Mouse (Mus musculus): ENCODE measurements around the gene Smim10l2a. TPM values are rescaled to one million over a fixed set of nuclear protein-coding genes. Genes with fewer than 3 reads are reported as not detected.

Smim10l2a gene
- polyA plus RNA-seq, 1 experiment from 2014 or later, result 2.1 TPM

GRCm38 (mm10) chrX:56380852-56381251, 6.5 kb downstream of the Smim10l2a start:
- Histone ChIP-seq H3K36me3 (ENCODE audit: control insufficient read depth, insufficient read depth, low read length) (no peaks in the 10 kb centered on the region), H3K9me3 (ENCODE audit: control insufficient read depth, low read length) (no peaks in the 10 kb centered on the region), H3K27ac (replicated peaks) (no peak overlapping the region), H3K4me2 (replicated peaks; ENCODE audit: low read depth) (no peak overlapping the region), H3K27me3 (ENCODE audit: control insufficient read depth, insufficient read depth, low read length) (no peaks in the 10 kb centered on the region), H3K4me3 (ENCODE audit: low read depth, low read length) (no peak overlapping the region), H3K4me1 (replicated peaks; ENCODE audit: control insufficient read depth, insufficient read depth) (no peaks in the 10 kb centered on the region), H3K9ac (ENCODE audit: low read length) (no peak overlapping the region)
- no peak for DNase-seq (ENCODE audit: low spot score)
- ATAC-seq (ENCODE audit: low FRiP score, low TSS enrichment), result no peak
- 69% methylated on average over 2 of the region's 2 CpGs for WGBS
- TF ChIP-seq EP300 (optimal IDR thresholded peaks at IDR 0.05) (no peak), CTCF (IDR thresholded peaks at IDR 0.05; ENCODE audit: low read depth) (no peak)

DNA sequence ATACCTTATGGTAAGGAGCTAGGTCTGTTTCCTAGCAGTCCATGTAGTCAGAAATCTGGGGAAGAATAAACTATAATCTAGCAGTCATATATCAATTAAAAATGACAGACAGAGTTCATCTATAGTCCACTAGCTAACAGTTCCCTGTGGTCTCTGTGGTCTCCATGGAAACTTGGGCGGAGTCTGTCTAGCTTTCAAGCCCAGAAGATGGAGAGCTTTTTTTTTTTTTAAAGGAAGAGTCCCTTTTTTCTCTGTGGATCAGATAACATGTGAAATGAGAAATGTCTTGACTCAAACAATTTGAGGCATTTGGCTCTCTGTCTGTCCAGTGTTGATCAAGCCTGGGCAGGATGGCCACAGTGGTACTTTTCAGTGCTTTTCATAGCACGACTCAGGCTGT, 9.8 kb downstream of the Smim10l2a start:
- no peak overlapping the region for H3K9ac ChIP-seq (ENCODE audit: low read length)
- ATAC-seq (ENCODE audit: low FRiP score, low TSS enrichment) (no peak), DNase-seq (ENCODE audit: low spot score) (no peak)
- H3K4me2 ChIP-seq (replicated peaks; ENCODE audit: low read depth), result no peak overlapping the region
- TF ChIP-seq EP300 (optimal IDR thresholded peaks at IDR 0.05) (no peak), CTCF (IDR thresholded peaks at IDR 0.05; ENCODE audit: low read depth) (no peak)
- H3K27me3 ChIP-seq (ENCODE audit: control insufficient read depth, insufficient read depth, low read length), result no peaks in the 10 kb centered on the region
- H3K4me1 ChIP-seq (replicated peaks; ENCODE audit: control insufficient read depth, insufficient read depth), result no peaks in the 10 kb centered on the region
- no peak overlapping the region for H3K4me3 ChIP-seq (ENCODE audit: low read depth, low read length)
- H3K36me3 ChIP-seq (ENCODE audit: control insufficient read depth, insufficient read depth, low read length), result no peaks in the 10 kb centered on the region
- no peaks in the 10 kb centered on the region for H3K9me3 ChIP-seq (ENCODE audit: control insufficient read depth, low read length)
- no peak overlapping the region for H3K27ac ChIP-seq (replicated peaks)
- WGBS, result 81% methylated on average over 2 of the region's 2 CpGs

DNA sequence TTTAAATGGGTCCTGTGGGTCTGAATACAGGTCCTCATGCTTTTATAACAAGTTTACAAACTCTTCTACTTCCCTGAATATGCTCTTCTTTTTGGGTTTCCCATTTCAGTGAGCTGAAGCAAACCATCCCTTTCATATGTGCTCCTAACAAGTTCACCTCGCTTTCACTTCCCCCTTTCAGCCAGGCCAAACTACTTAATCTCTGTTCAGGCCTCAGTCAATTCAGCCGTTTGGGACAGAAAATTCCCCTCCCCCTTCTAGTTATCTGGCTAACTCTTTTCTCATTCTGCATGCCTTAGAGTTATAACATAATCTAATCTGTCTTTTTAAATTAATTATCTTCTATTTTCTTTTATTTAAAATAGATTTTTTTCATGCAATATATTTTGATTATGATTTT, 30.3 kb downstream of the Smim10l2a start:
- Histone ChIP-seq H3K4me3 (ENCODE audit: low read depth, low read length) (no peak overlapping the region), H3K4me2 (replicated peaks; ENCODE audit: low read depth) (no peak overlapping the region), H3K9me3 (ENCODE audit: control insufficient read depth, low read length) (no peaks in the 10 kb centered on the region), H3K4me1 (replicated peaks; ENCODE audit: control insufficient read depth, insufficient read depth) (no peaks in the 10 kb centered on the region), H3K36me3 (ENCODE audit: control insufficient read depth, insufficient read depth, low read length) (no peaks in the 10 kb centered on the region), H3K27me3 (ENCODE audit: control insufficient read depth, insufficient read depth, low read length) (no peaks in the 10 kb centered on the region), H3K9ac (ENCODE audit: low read length) (no peak overlapping the region), H3K27ac (replicated peaks) (no peak overlapping the region)
- TF ChIP-seq EP300 (optimal IDR thresholded peaks at IDR 0.05), result no peak
- TF ChIP-seq CTCF (IDR thresholded peaks at IDR 0.05; ENCODE audit: low read depth), result no peak
- WGBS, result 34% methylated on average over 2 of the region's 2 CpGs
- DNase-seq (ENCODE audit: low spot score) (no peak), ATAC-seq (ENCODE audit: low FRiP score, low TSS enrichment) (no peak)

DNA sequence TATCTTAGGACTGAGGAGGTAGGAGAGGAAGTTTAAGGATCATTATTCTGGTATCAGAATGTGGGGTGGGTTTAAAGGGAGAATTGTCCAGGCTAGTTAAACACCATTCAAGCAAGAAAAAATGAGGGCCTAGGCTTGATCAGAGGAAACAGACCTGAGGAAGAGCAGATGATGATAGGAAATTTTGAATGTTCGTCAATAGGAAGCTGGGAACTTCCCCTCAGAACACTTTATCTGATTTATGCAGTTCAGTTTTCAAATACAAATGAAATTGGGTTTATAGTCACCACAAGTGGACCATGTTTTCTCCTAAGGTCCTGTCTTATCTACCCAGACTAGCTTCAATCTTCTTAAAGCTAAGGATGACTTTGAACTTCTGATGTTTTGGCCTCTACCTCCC, 31.1 kb downstream of the Smim10l2a start:
- Histone ChIP-seq H3K9me3 (ENCODE audit: control insufficient read depth, low read length) (no peaks in the 10 kb centered on the region), H3K27me3 (ENCODE audit: control insufficient read depth, insufficient read depth, low read length) (no peaks in the 10 kb centered on the region), H3K4me2 (replicated peaks; ENCODE audit: low read depth) (no peak overlapping the region), H3K27ac (replicated peaks) (no peak overlapping the region), H3K9ac (ENCODE audit: low read length) (no peak overlapping the region), H3K36me3 (ENCODE audit: control insufficient read depth, insufficient read depth, low read length) (no peaks in the 10 kb centered on the region), H3K4me1 (replicated peaks; ENCODE audit: control insufficient read depth, insufficient read depth) (no peaks in the 10 kb centered on the region), H3K4me3 (ENCODE audit: low read depth, low read length) (no peak overlapping the region)
- WGBS, result 67% methylated on average over 1 of the region's 1 CpGs
- TF ChIP-seq CTCF (IDR thresholded peaks at IDR 0.05; ENCODE audit: low read depth), result no peak
- TF ChIP-seq EP300 (optimal IDR thresholded peaks at IDR 0.05), result no peak
- ATAC-seq (ENCODE audit: low FRiP score, low TSS enrichment) (no peak), DNase-seq (ENCODE audit: low spot score) (no peak)

GRCm38 (mm10) chrX:56406128-56406527, 31.7 kb downstream of the Smim10l2a start:
- H3K4me1 ChIP-seq (replicated peaks; ENCODE audit: control insufficient read depth, insufficient read depth), result no peaks in the 10 kb centered on the region
- no peaks in the 10 kb centered on the region for H3K9me3 ChIP-seq (ENCODE audit: control insufficient read depth, low read length)
- H3K36me3 ChIP-seq (ENCODE audit: control insufficient read depth, insufficient read depth, low read length), result no peaks in the 10 kb centered on the region
- no peak for DNase-seq (ENCODE audit: low spot score)
- H3K4me2 ChIP-seq (replicated peaks; ENCODE audit: low read depth), result no peak overlapping the region
- ATAC-seq (ENCODE audit: low FRiP score, low TSS enrichment), result no peak
- H3K27me3 ChIP-seq (ENCODE audit: control insufficient read depth, insufficient read depth, low read length), result no peaks in the 10 kb centered on the region
- 72% methylated on average over 5 of the region's 5 CpGs for WGBS
- no peak overlapping the region for H3K4me3 ChIP-seq (ENCODE audit: low read depth, low read length)
- H3K27ac ChIP-seq (replicated peaks), result no peak overlapping the region
- H3K9ac ChIP-seq (ENCODE audit: low read length), result no peak overlapping the region
- TF ChIP-seq EP300 (optimal IDR thresholded peaks at IDR 0.05) (no peak), CTCF (IDR thresholded peaks at IDR 0.05; ENCODE audit: low read depth) (no peak)

DNA sequence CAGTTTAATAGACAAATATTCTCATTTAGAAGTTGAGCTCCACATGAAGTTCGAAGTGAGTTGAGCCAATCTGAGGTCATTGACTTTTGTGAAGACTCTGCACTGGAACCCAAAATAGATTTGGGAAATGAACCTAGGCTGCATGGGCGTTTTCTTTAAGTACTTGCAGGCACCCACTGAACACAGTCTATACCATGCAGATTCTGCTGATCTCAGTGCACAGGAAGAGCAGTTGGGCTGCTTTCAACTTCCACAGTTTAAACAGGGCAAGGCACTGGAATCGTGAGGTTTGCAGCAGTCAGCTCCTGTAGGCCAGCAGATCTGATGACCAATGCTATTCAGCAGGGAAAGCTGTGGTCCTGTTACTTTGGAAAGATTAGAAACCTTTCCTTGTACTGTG, 41.9 kb downstream of the Smim10l2a start:
- DNase-seq (ENCODE audit: low spot score) (no peak), ATAC-seq (ENCODE audit: low FRiP score, low TSS enrichment) (no peak)
- Histone ChIP-seq H3K4me3 (ENCODE audit: low read depth, low read length) (no peak overlapping the region), H3K27ac (replicated peaks) (no peak overlapping the region), H3K9me3 (ENCODE audit: control insufficient read depth, low read length) (no peaks in the 10 kb centered on the region), H3K9ac (ENCODE audit: low read length) (no peak overlapping the region), H3K4me1 (replicated peaks; ENCODE audit: control insufficient read depth, insufficient read depth) (no peaks in the 10 kb centered on the region), H3K4me2 (replicated peaks; ENCODE audit: low read depth) (no peak overlapping the region), H3K27me3 (ENCODE audit: control insufficient read depth, insufficient read depth, low read length) (no peaks in the 10 kb centered on the region), H3K36me3 (ENCODE audit: control insufficient read depth, insufficient read depth, low read length) (no peaks in the 10 kb centered on the region)
- WGBS, result 67% methylated on average over 3 of the region's 3 CpGs
- TF ChIP-seq CTCF (IDR thresholded peaks at IDR 0.05; ENCODE audit: low read depth), result no peak
- TF ChIP-seq EP300 (optimal IDR thresholded peaks at IDR 0.05), result no peak

Data from stomach, postnatal 0 days (tissue).